Mouse (Mus musculus) effector memory CD4-positive, alpha-beta T cell, adult 5 months (primary cell): ENCODE measurements around the gene Tiam1. TPM values are rescaled to one million over a fixed set of nuclear protein-coding genes. Genes with fewer than 3 reads are reported as not detected.

Experiments
- polyA plus RNA-seq: library from polyadenylated mRNA; unstranded; fragments of 100-300 nt; shearing (Covaris generic); gene quantifications from one replicate; pipeline ENCODE4 v1.2.1, GENCODE M21; 2017

Tiam1 gene
- 6.8 TPM for polyA plus RNA-seq

DNA sequence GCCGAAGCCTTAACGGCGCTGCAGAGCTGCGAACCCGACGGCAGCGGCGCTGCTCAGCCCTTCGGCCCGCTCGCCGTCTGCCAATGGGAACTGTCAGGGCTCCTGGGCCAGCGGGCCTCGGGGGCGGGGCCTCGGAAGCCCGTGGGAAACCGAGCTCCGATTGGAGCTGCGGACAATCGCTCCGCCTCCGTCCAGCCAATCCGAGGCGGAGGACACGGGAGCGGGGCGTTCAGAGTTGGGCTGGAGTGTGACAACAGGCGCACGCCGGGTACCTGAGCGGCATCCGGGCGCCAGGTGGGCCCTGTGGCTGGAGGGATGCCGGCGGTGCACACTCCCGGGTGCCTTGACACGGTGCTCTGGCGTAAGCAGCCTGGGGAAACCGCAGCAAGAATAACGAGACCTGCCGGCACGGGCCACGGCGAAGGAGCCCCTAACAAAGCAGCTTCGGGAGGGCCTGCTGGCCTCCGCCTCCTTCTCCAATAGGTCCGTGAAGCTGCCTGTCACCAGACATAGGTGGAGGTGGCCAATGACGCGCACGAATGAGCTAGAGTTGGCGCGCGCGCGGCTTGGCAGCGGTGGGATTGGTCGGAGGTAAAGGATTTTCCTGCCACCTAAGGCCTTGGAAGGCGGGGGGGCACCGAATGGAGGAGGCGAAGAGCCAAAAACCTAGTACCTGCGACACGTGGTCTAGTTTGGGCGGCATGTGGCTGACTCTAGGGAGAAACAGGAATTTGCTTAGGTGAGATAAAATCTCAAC, at the start of gene Tiam1:
TSS of gene Tiam1 (minus strand) at position 10 of the 757 bp plus-strand sequence.

Other genes starting within 250 kb of the Tiam1 start
- gene Sod1, start 77.0 kb upstream of the Tiam1 start, polyA plus RNA-seq: 145 TPM
- 48.9 TPM for gene Scaf4, start 140.7 kb upstream of the Tiam1 start, polyA plus RNA-seq
- gene Hunk, start 242.2 kb upstream of the Tiam1 start, polyA plus RNA-seq: 0.14 TPM